Mouse (Mus musculus) liver, adult 2 months (tissue): ENCODE measurements around the gene Dnpep.

ENCODE experiments used
- CTCF ChIP-seq: fragments of 200-500 bp; IDR thresholded peaks from 2 replicates; pipeline ENCODE4 v1.5.1; 2011; ENCODE audit warnings: low read depth, low read length, control low read depth
- POLR2A ChIP-seq: fragments of 200-500 bp; IDR thresholded peaks from 2 replicates; pipeline ENCODE4 v1.6.1; 2011; ENCODE audit warnings: low read length, control low read depth; ENCODE audit not compliant: insufficient read depth; ENCODE audit errors: extremely low read depth

DNA sequence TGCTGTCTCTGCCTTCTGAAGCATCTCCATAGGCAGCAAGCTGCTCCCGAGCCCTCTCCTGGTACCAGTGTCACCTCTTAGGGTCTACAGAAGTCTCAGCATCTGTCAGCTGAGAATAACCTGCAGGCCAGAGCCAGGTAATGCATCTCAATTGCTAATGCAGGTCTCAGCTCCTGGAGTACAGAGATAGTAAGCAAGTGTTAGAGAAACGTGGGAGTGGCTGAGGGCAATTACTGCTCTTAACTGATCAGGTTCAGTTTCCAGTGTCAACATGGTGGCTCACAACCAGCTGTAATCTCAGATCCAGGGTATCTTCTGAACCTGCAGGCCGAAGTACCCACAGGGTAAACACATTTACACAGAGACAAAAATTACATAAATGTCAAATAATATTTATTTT lies 18.7 kb upstream of the Dnpep start:
- TF ChIP-seq CTCF (no peak), POLR2A (no peak)
